Mouse (Mus musculus) liver, adult 2 months (tissue): ENCODE data around the gene Atp1b1.
A peak's percentile ranks its signal among the peaks of the same experiment; 100 is the strongest.

Source experiments
- CTCF ChIP-seq: fragments of 200-500 bp; IDR thresholded peaks from 2 replicates; pipeline ENCODE4 v1.5.1; 2011; ENCODE audit warnings: low read depth, low read length, control low read depth
- POLR2A ChIP-seq: fragments of 200-500 bp; IDR thresholded peaks from 2 replicates; pipeline ENCODE4 v1.6.1; 2011; ENCODE audit warnings: low read length, control low read depth; ENCODE audit not compliant: insufficient read depth; ENCODE audit errors: extremely low read depth

DNA sequence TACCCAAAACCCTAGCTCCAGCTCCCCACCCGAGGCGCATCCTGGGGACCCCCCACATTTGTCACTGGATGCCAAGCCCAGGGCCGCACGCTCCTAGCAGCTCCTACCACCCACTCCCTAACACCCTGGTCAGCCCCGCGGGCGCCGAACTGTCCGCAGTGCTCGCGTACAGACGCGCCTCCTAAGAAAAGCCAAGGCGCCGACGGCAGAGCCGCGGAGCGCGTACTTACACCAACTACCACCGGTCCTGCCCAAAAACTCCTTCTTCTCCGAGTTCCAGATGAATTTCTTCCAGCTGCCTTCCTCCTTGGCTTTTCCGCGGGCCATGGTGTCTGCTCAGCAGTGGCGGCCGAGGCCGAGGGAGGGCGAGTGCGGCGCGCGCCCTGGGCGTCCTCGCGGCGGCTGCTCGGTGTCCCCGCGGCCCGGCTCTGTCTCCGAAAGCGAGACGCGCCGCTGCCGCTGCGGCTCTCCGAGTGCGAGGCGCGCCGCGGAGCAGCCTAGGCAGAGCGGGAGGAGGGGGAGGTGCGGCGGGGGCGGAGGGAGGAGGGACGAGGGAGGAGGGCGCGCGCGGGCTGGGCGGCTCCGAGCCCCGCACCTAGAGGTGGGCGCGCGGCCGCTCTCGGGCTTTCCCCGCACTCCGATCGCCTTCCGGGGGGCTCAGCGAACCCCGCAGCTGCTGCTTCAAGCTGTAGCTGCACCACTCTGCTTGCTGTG, 467 bp downstream of the Atp1b1 start:
- TF ChIP-seq CTCF (no peak), POLR2A (peak; percentile 79)
